Mouse (Mus musculus): ENCODE results near the gene AL731706.2.

DNA sequence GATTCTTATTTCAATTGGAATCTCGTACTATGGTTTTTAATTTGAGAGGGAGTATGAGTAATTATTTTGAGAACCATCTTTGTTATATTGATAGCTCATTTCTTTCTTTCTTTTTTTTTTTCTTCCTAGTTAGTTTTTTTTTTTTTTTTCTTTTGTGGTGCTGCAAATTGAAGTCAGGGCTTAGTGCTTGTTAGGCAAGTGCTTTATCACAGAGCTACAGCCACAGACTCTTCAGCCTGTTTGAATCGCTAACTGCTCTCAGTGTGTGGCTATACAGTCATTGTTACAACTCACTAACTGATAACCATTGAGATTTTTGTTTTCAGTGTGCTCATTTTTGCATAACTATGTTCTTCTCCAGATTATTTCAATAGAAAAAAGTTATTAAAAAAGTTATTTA lies 9.0 kb upstream of the AL731706.2 start:
- TF ChIP-seq CTCF (IDR thresholded peaks at IDR 0.05; ENCODE audit: low read depth) = no peak
- no peak for TF ChIP-seq EP300 (IDR thresholded peaks at IDR 0.05; ENCODE audit: low read depth)

Data from heart, postnatal 0 days (tissue).